Mouse (Mus musculus) neutrophil, adult 65 days (primary cell): ENCODE data around the gene Akr1a1. TPM values are rescaled to one million over a fixed set of nuclear protein-coding genes. Genes with fewer than 3 reads are reported as not detected.

Experiments used
- total RNA-seq: library from RNA; stranded (reverse); gene quantifications from 2 replicates; pipeline ENCODE4 v1.2.4, GENCODE M21; 2023

Akr1a1 gene
- 199 and 214 TPM in 2 replicates for total RNA-seq

GRCm38 (mm10) chr4:116650924-116651796, at the start of gene Akr1a1:
Gene Akr1a1, minus strand, starts transcription at chr4:116651680.

GRCm38 (mm10) chr4:116685402-116686061, 34.1 kb upstream of the Akr1a1 start, which contains the start of gene Prdx1:
Gene Prdx1, plus strand, starts transcription at chr4:116685544.

GRCm38 (mm10) chr4:116627722-116628662, 23.5 kb downstream of the Akr1a1 start, which contains the start of gene Nasp:
Gene Nasp, minus strand, starts transcription at chr4:116627941.

GRCm38 (mm10) chr4:116596379-116596778, 55.1 kb downstream of the Akr1a1 start, which contains the start of gene Ccdc17:
Gene Ccdc17, plus strand, starts transcription at chr4:116596654.

Other genes with a start within 250 kb of the Akr1a1 start
- 18.3 and 19.9 TPM in 2 replicates for gene Mast2, start 187.5 kb downstream of the Akr1a1 start, total RNA-seq
- 3.9 and 5.0 TPM in 2 replicates for gene Ipp, start 144.1 kb downstream of the Akr1a1 start, total RNA-seq
- gene Tmem69, start 95.7 kb downstream of the Akr1a1 start, total RNA-seq = 5.2 and 5.4 TPM in 2 replicates
- gene Gpbp1l1, start 94.0 kb downstream of the Akr1a1 start, total RNA-seq = 89.6 and 106 TPM in 2 replicates
- 6.8 and 8.6 TPM in 2 replicates for gene Ccdc17, start 55.0 kb downstream of the Akr1a1 start, total RNA-seq
- gene Nasp, start 23.7 kb downstream of the Akr1a1 start, total RNA-seq = 59.3 and 72.8 TPM in 2 replicates
- gene Prdx1, start 33.9 kb upstream of the Akr1a1 start, total RNA-seq = 83.8 and 98.8 TPM in 2 replicates
- 1.5 and 2.7 TPM in 2 replicates for gene Mmachc, start 56.7 kb upstream of the Akr1a1 start, total RNA-seq
- gene Ccdc163, start 56.8 kb upstream of the Akr1a1 start, total RNA-seq = 9.9 and 13.5 TPM in 2 replicates
- 33.0 and 44.2 TPM in 2 replicates for gene Tesk2, start 69.3 kb upstream of the Akr1a1 start, total RNA-seq
- gene Toe1, start 156.0 kb upstream of the Akr1a1 start, total RNA-seq = 11.6 and 16.3 TPM in 2 replicates
- 4.5 and 8.2 TPM in 2 replicates for gene Mutyh, start 156.0 kb upstream of the Akr1a1 start, total RNA-seq
- not detected in 2 replicates for gene Hpdl, start 170.0 kb upstream of the Akr1a1 start, total RNA-seq
- gene Zswim5, start 225.7 kb upstream of the Akr1a1 start, total RNA-seq = not detected in 2 replicates